22 mouse cellular contexts compared by ENCODE assay signal in the genomic region with DNA sequence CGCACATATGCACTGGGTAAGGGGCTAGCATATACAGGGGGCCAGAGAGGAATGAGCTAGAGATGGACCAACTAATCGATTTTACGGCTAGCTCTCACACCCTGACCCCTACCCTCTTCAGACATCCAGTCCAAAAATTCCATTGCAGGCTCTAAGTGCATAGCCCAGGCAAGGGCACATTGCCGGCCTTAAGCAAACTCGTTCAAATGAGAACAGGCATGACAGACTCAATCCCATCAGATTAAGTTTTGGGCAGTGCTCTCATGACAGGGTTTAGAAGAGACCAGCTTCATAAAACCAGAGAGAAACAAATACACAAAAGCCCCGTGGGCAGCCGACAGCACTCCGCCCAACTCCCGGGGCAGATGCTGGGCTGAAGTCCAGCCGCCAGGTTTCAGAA. TPM values are rescaled to one million over a fixed set of nuclear protein-coding genes. Genes with fewer than 3 reads are reported as not detected.
DNase-seq lines count a peak whose midpoint lies in the region; ATAC-seq and TF ChIP-seq lines count a peak whose summit lies in the region.
"Had no signal": no experiment of that assay in that cellular context is flagged by ENCODE, and none has a peak within 500 bp of the region (broad histone marks: within the 10 kb centered on the region; RNA-seq: fewer than 3 reads in every experiment).

No protein-coding gene starts in this region.

- no peak for TF ChIP-seq EP300 in heart, postnatal 0 days (IDR thresholded peaks at IDR 0.05; ENCODE audit: low read depth)

- no peak for DNase-seq in forebrain, embryonic 10.5 days (ENCODE audit: extremely low spot score, low spot score)
- no peak for DNase-seq in heart, postnatal 4 days
- no peak for DNase-seq in lung, postnatal 25 days (ENCODE audit: low spot score)
- no peak for DNase-seq in heart, postnatal 0 days (ENCODE audit: low spot score)
- DNase-seq in adrenal gland, postnatal 4 days (ENCODE audit: low spot score in 2 of 2), result no peak
- DNase-seq: adrenal gland, postnatal 25 days; cerebellum, adult 2 months; cerebellum, postnatal 36 days; gastrocnemius, postnatal 36 days; kidney, adult 18-20 months; lung, embryonic 14.5 days; right cerebral cortex, postnatal 25 days; thymus, adult 2 months had no signal

- H3K27ac ChIP-seq in forebrain, embryonic 10.5 days, result peak overlapping the region; percentile 25; the same call in 1 of the 2 replicates
- H3K27ac ChIP-seq in forebrain, embryonic 15.5 days (replicated peaks), result no peak overlapping the region
- H3K27ac ChIP-seq in heart, embryonic 13.5 days (replicated peaks), result peak overlapping the region; percentile 96
- H3K27ac ChIP-seq in lung, embryonic 16.5 days (ENCODE audit: low read length), result 0 out of 2 replicates have a peak overlapping the region, but pooled peaks have one; percentile 30
- peak overlapping the region; percentile 81; the same call in 1 of the 2 replicates for H3K27ac ChIP-seq in heart, postnatal 0 days (ENCODE audit: low read depth)
- H3K27ac ChIP-seq: forebrain, embryonic 13.5 days; limb, embryonic 12.5 days; liver, embryonic 12.5 days; midbrain, embryonic 13.5 days; stomach, embryonic 15.5 days had no signal

- no peaks in the 10 kb centered on the region for H3K9me3 ChIP-seq in forebrain, embryonic 10.5 days
- no peaks in the 10 kb centered on the region for H3K9me3 ChIP-seq in forebrain, embryonic 15.5 days
- no peaks in the 10 kb centered on the region for H3K9me3 ChIP-seq in heart, embryonic 13.5 days
- H3K9me3 ChIP-seq in lung, embryonic 16.5 days (ENCODE audit: control insufficient read depth, low read length), result no peaks in the 10 kb centered on the region
- no peaks in the 10 kb centered on the region for H3K9me3 ChIP-seq in heart, postnatal 0 days (replicated peaks; ENCODE audit: control insufficient read depth, low read length)
- H3K9me3 ChIP-seq: forebrain, embryonic 13.5 days; limb, embryonic 12.5 days; liver, embryonic 12.5 days; midbrain, embryonic 13.5 days; stomach, embryonic 15.5 days had no signal

- peaks cover 61% of the 10 kb centered on the region for H3K4me1 ChIP-seq in forebrain, embryonic 10.5 days
- peaks cover 9% of the 10 kb centered on the region; the same call in 1 of the 2 replicates for H3K4me1 ChIP-seq in forebrain, embryonic 15.5 days
- peaks cover 74% of the 10 kb centered on the region for H3K4me1 ChIP-seq in heart, embryonic 13.5 days
- peaks cover 38% of the 10 kb centered on the region for H3K4me1 ChIP-seq in lung, embryonic 16.5 days (replicated peaks; ENCODE audit: control insufficient read depth, insufficient read depth, low read length)
- H3K4me1 ChIP-seq in heart, postnatal 0 days (ENCODE audit: control insufficient read depth, insufficient read depth), result peaks cover 31% of the 10 kb centered on the region

- no peak for TF ChIP-seq CTCF in heart, postnatal 0 days (IDR thresholded peaks at IDR 0.05; ENCODE audit: low read depth)

- H3K36me3 ChIP-seq in forebrain, embryonic 10.5 days (replicated peaks), result no peaks in the 10 kb centered on the region
- no peaks in the 10 kb centered on the region for H3K36me3 ChIP-seq in forebrain, embryonic 15.5 days
- peaks cover 3% of the 10 kb centered on the region; the same call in 1 of the 2 replicates for H3K36me3 ChIP-seq in heart, embryonic 13.5 days
- H3K36me3 ChIP-seq in lung, embryonic 16.5 days (ENCODE audit: control insufficient read depth, insufficient read depth, low read length), result no peaks in the 10 kb centered on the region
- no peaks in the 10 kb centered on the region for H3K36me3 ChIP-seq in heart, postnatal 0 days (replicated peaks; ENCODE audit: control insufficient read depth, insufficient read depth, low read length)
- H3K36me3 ChIP-seq: limb, embryonic 12.5 days; liver, embryonic 12.5 days; midbrain, embryonic 13.5 days; stomach, embryonic 15.5 days had no signal

- no peak overlapping the region for H3K9ac ChIP-seq in forebrain, embryonic 15.5 days (replicated peaks)
- peak overlapping the region; percentile 77 for H3K9ac ChIP-seq in heart, embryonic 13.5 days
- no peak overlapping the region for H3K9ac ChIP-seq in lung, embryonic 16.5 days (ENCODE audit: low read length)
- no peak overlapping the region for H3K9ac ChIP-seq in heart, postnatal 0 days (replicated peaks; ENCODE audit: low read depth, low read length)
- H3K9ac ChIP-seq: forebrain, embryonic 13.5 days; limb, embryonic 12.5 days; liver, embryonic 12.5 days; lung, embryonic 14.5 days; midbrain, embryonic 13.5 days; stomach, embryonic 15.5 days had no signal

- WGBS in forebrain, embryonic 10.5 days, result 76% methylated on average over 10 of the region's 10 CpGs
- 66% methylated on average over 10 of the region's 10 CpGs for WGBS in forebrain, embryonic 15.5 days
- 64% methylated on average over 10 of the region's 10 CpGs for WGBS in heart, embryonic 13.5 days
- WGBS in lung, embryonic 16.5 days, result 50% methylated on average over 10 of the region's 10 CpGs
- 58% methylated on average over 10 of the region's 10 CpGs for WGBS in heart, postnatal 0 days

- ATAC-seq in forebrain, embryonic 15.5 days (replicated peaks), result no peak
- no peak for ATAC-seq in heart, embryonic 13.5 days (ENCODE audit: extremely low read depth, insufficient number of reproducible peaks, low FRiP score, low TSS enrichment)
- no peak for ATAC-seq in lung, embryonic 16.5 days (ENCODE audit: low read depth)
- no peak for ATAC-seq in heart, postnatal 0 days (ENCODE audit: insufficient read depth, low read depth)
- ATAC-seq: activated CD4-positive, CD25-positive, alpha-beta regulatory T cell, adult 4 months; forebrain, embryonic 13.5 days; liver, embryonic 12.5 days; midbrain, embryonic 13.5 days had no signal

- no peak overlapping the region for H3K4me2 ChIP-seq in forebrain, embryonic 15.5 days (replicated peaks)
- peak overlapping the region; percentile 58 for H3K4me2 ChIP-seq in heart, embryonic 13.5 days
- no peak overlapping the region for H3K4me2 ChIP-seq in lung, embryonic 16.5 days (ENCODE audit: low read depth, low read length)
- H3K4me2 ChIP-seq in heart, postnatal 0 days (ENCODE audit: low read depth, low read length), result peak overlapping the region; percentile 11
- H3K4me2 ChIP-seq: forebrain, embryonic 13.5 days; limb, embryonic 12.5 days; liver, embryonic 12.5 days; lung, embryonic 14.5 days; midbrain, embryonic 13.5 days; stomach, embryonic 15.5 days had no signal

- H3K4me3 ChIP-seq in forebrain, embryonic 10.5 days, result no peak overlapping the region
- H3K4me3 ChIP-seq in forebrain, embryonic 15.5 days, result no peak overlapping the region
- no peak overlapping the region for H3K4me3 ChIP-seq in heart, embryonic 13.5 days
- no peak overlapping the region for H3K4me3 ChIP-seq in lung, embryonic 16.5 days (ENCODE audit: low read length)
- no peak overlapping the region for H3K4me3 ChIP-seq in heart, postnatal 0 days (ENCODE audit: low read depth, low read length)
- H3K4me3 ChIP-seq: forebrain, embryonic 13.5 days; limb, embryonic 12.5 days; liver, embryonic 12.5 days; midbrain, embryonic 13.5 days; stomach, embryonic 15.5 days had no signal

- peaks cover 5% of the 10 kb centered on the region; the same call in 1 of the 2 replicates for H3K27me3 ChIP-seq in forebrain, embryonic 10.5 days (ENCODE audit: poor library complexity, severe bottlenecking)
- no peaks in the 10 kb centered on the region for H3K27me3 ChIP-seq in forebrain, embryonic 15.5 days
- no peaks in the 10 kb centered on the region for H3K27me3 ChIP-seq in heart, embryonic 13.5 days (replicated peaks)
- H3K27me3 ChIP-seq in lung, embryonic 16.5 days (ENCODE audit: control insufficient read depth, insufficient read depth, low read depth, low read length), result no peaks in the 10 kb centered on the region
- H3K27me3 ChIP-seq in heart, postnatal 0 days (ENCODE audit: control insufficient read depth, insufficient read depth, low read length), result no peaks in the 10 kb centered on the region
- H3K27me3 ChIP-seq: forebrain, embryonic 13.5 days; limb, embryonic 12.5 days; midbrain, embryonic 13.5 days; stomach, embryonic 15.5 days had no signal

RNA-seq across cellular contexts. Expression of a gene that starts 5.6 kb away (rescaled TPM):
- 16.5 and 18.2 TPM in 2 replicates for polyA plus RNA-seq in forebrain, embryonic 10.5 days (2016; fragmentation: Nextera tagmentation; extraction: Ambion mirVana)
- 7.6 and 10.7 TPM in 2 replicates for polyA plus RNA-seq in forebrain, embryonic 15.5 days (2015; fragmentation: Nextera tagmentation; extraction: Ambion mirVana)
- 18.4 and 19.3 TPM in 2 replicates for polyA plus RNA-seq in heart, embryonic 13.5 days (2015; fragmentation: Nextera tagmentation; extraction: Ambion mirVana)
- 10 to 100 TPM; 40.9 to 42.9 TPM for total RNA-seq in heart, postnatal 4 days (2021)
- polyA plus RNA-seq in lung, embryonic 16.5 days (2015; fragmentation: Nextera tagmentation; extraction: Ambion mirVana), result 14.2 and 15.3 TPM in 2 replicates
- 6.3 and 17.9 TPM in 2 replicates for total RNA-seq in heart, postnatal 0 days (2014; rRNA removed; ENCODE audit: low replicate concordance)
- polyA plus RNA-seq in heart, postnatal 0 days (2015; fragmentation: Nextera tagmentation; extraction: Ambion mirVana), result 20.0 and 21.7 TPM in 2 replicates
- total RNA-seq in adrenal gland, postnatal 4 days (2021), result 10 to 100 TPM; 53.5 to 64.9 TPM
- polyA plus RNA-seq: activated CD4-positive, CD25-positive, alpha-beta regulatory T cell, adult 4 months had no signal

RNA-seq across cellular contexts. Expression of a gene that starts 20.9 kb away (rescaled TPM):
- 64.3 and 66.5 TPM in 2 replicates for polyA plus RNA-seq in forebrain, embryonic 10.5 days (2016; fragmentation: Nextera tagmentation; extraction: Ambion mirVana)
- 81.9 and 87.5 TPM in 2 replicates for polyA plus RNA-seq in forebrain, embryonic 15.5 days (2015; fragmentation: Nextera tagmentation; extraction: Ambion mirVana)
- polyA plus RNA-seq in heart, embryonic 13.5 days (2015; fragmentation: Nextera tagmentation; extraction: Ambion mirVana), result 63.8 and 68.8 TPM in 2 replicates
- total RNA-seq in heart, postnatal 4 days (2021), result 10 to 100 TPM; 31.0 to 32.2 TPM
- 53.5 and 59.9 TPM in 2 replicates for polyA plus RNA-seq in lung, embryonic 16.5 days (2015; fragmentation: Nextera tagmentation; extraction: Ambion mirVana)
- 39.2 and 63.2 TPM in 2 replicates for total RNA-seq in heart, postnatal 0 days (2014; rRNA removed; ENCODE audit: low replicate concordance)
- 77.1 and 77.6 TPM in 2 replicates for polyA plus RNA-seq in heart, postnatal 0 days (2015; fragmentation: Nextera tagmentation; extraction: Ambion mirVana)
- 10 to 100 TPM; 34.1 to 34.2 TPM for total RNA-seq in adrenal gland, postnatal 4 days (2021)

RNA-seq across cellular contexts. Expression of a gene that starts 21.0 kb away (rescaled TPM):
- 91.1 and 106 TPM in 2 replicates for polyA plus RNA-seq in forebrain, embryonic 10.5 days (2016; fragmentation: Nextera tagmentation; extraction: Ambion mirVana)
- polyA plus RNA-seq in forebrain, embryonic 15.5 days (2015; fragmentation: Nextera tagmentation; extraction: Ambion mirVana), result 76.7 and 78.5 TPM in 2 replicates
- 61.7 and 75.3 TPM in 2 replicates for polyA plus RNA-seq in heart, embryonic 13.5 days (2015; fragmentation: Nextera tagmentation; extraction: Ambion mirVana)
- 10 to 100 TPM; 41.2 to 43.3 TPM for total RNA-seq in heart, postnatal 4 days (2021)
- 59.5 and 60.8 TPM in 2 replicates for polyA plus RNA-seq in lung, embryonic 16.5 days (2015; fragmentation: Nextera tagmentation; extraction: Ambion mirVana)
- 24.8 and 29.6 TPM in 2 replicates for total RNA-seq in heart, postnatal 0 days (2014; rRNA removed; ENCODE audit: low replicate concordance)
- polyA plus RNA-seq in heart, postnatal 0 days (2015; fragmentation: Nextera tagmentation; extraction: Ambion mirVana), result 35.3 and 43.1 TPM in 2 replicates
- 10 to 100 TPM; 38.6 to 39.2 TPM for total RNA-seq in adrenal gland, postnatal 4 days (2021)

RNA-seq across cellular contexts. Expression of a gene that starts 30.0 kb away (rescaled TPM):
- polyA plus RNA-seq in forebrain, embryonic 10.5 days (2016; fragmentation: Nextera tagmentation; extraction: Ambion mirVana), result 18.9 and 24.7 TPM in 2 replicates
- polyA plus RNA-seq in forebrain, embryonic 15.5 days (2015; fragmentation: Nextera tagmentation; extraction: Ambion mirVana), result 49.8 and 54.9 TPM in 2 replicates
- polyA plus RNA-seq in heart, embryonic 13.5 days (2015; fragmentation: Nextera tagmentation; extraction: Ambion mirVana), result 32.2 and 35.5 TPM in 2 replicates
- 10 to 100 TPM; 26.9 to 35.6 TPM for total RNA-seq in heart, postnatal 4 days (2021)
- polyA plus RNA-seq in lung, embryonic 16.5 days (2015; fragmentation: Nextera tagmentation; extraction: Ambion mirVana), result 36.0 and 36.6 TPM in 2 replicates
- total RNA-seq in heart, postnatal 0 days (2014; rRNA removed; ENCODE audit: low replicate concordance), result 23.2 and 46.3 TPM in 2 replicates
- polyA plus RNA-seq in heart, postnatal 0 days (2015; fragmentation: Nextera tagmentation; extraction: Ambion mirVana), result 44.5 and 49.7 TPM in 2 replicates
- 10 to 100 TPM; 40.9 to 43.9 TPM for total RNA-seq in adrenal gland, postnatal 4 days (2021)

RNA-seq across cellular contexts. Expression of a gene that starts 30.7 kb away (rescaled TPM):
- 901 and 914 TPM in 2 replicates for polyA plus RNA-seq in forebrain, embryonic 10.5 days (2016; fragmentation: Nextera tagmentation; extraction: Ambion mirVana)
- polyA plus RNA-seq in forebrain, embryonic 15.5 days (2015; fragmentation: Nextera tagmentation; extraction: Ambion mirVana), result 637 and 680 TPM in 2 replicates
- polyA plus RNA-seq in heart, embryonic 13.5 days (2015; fragmentation: Nextera tagmentation; extraction: Ambion mirVana), result 530 and 543 TPM in 2 replicates
- 100 to 1,000 TPM; 269 to 299 TPM for total RNA-seq in heart, postnatal 4 days (2021)
- polyA plus RNA-seq in lung, embryonic 16.5 days (2015; fragmentation: Nextera tagmentation; extraction: Ambion mirVana), result 661 and 761 TPM in 2 replicates
- 157 and 211 TPM in 2 replicates for total RNA-seq in heart, postnatal 0 days (2014; rRNA removed; ENCODE audit: low replicate concordance)
- polyA plus RNA-seq in heart, postnatal 0 days (2015; fragmentation: Nextera tagmentation; extraction: Ambion mirVana), result 349 and 359 TPM in 2 replicates
- total RNA-seq in adrenal gland, postnatal 4 days (2021), result 100 to 1,000 TPM; 336 to 337 TPM

Comparison
In these comparisons a context has a peak if more than half of its experiments do, and no peak if none do; other contexts are left out.
1. H3K4me2 ChIP-seq: peak in heart, embryonic 13.5 days (single experiment) and heart, postnatal 0 days (single experiment); none in forebrain, embryonic 15.5 days (single experiment) and lung, embryonic 16.5 days (single experiment).